Mouse (Mus musculus) heart, postnatal 0 days (tissue): ENCODE measurements around the gene Gjc2.
"Not testable (repeated sequence)": the region's sequence is repeated elsewhere in the genome, so short reads cannot be mapped to it uniquely, and the experiment has no call there.

Experiments
- CTCF ChIP-seq: IDR thresholded peaks from 2 replicates; pipeline ENCODE4 v1.5.1; 2016; ENCODE audit warnings: antibody characterized with exemption, control low read depth, low read depth
- EP300 ChIP-seq: IDR thresholded peaks from 2 replicates; pipeline ENCODE4 v1.6.1; 2016; ENCODE audit warnings: antibody characterized with exemption, low read depth

GRCm38 (mm10) chr11:59212320-59212719 lies 29.3 kb upstream of the Gjc2 start:
- not testable (repeated sequence) for TF ChIP-seq CTCF, EP300
